9 mouse cellular contexts compared by ENCODE assay signal in genomic region chr14:27071985-27072384, GRCm38 (mm10). TPM values are rescaled to one million over a fixed set of nuclear protein-coding genes. Genes with fewer than 3 reads are reported as not detected.
DNase-seq lines count a peak whose midpoint lies in the region; ATAC-seq and TF ChIP-seq lines count a peak whose summit lies in the region.
"Had no signal": no experiment of that assay in that cellular context is flagged by ENCODE, and none has a peak within 500 bp of the region (broad histone marks: within the 10 kb centered on the region; RNA-seq: fewer than 3 reads in every experiment).

No protein-coding gene starts in this region.

- H3K27ac ChIP-seq in intestine, embryonic 15.5 days, result peak overlapping the region; percentile 14; the same call in 1 of the 2 replicates
- H3K27ac ChIP-seq in liver, embryonic 14.5 days, result no peak overlapping the region

- no peak overlapping the region for H3K4me2 ChIP-seq in intestine, embryonic 15.5 days (replicated peaks)
- no peak overlapping the region for H3K4me2 ChIP-seq in liver, embryonic 14.5 days (ENCODE audit: low read depth)

- no peak for TF ChIP-seq EP300 in liver, embryonic 14.5 days (IDR thresholded peaks at IDR 0.05; ENCODE audit: low read depth)

- no peaks in the 10 kb centered on the region for H3K36me3 ChIP-seq in intestine, embryonic 15.5 days
- no peaks in the 10 kb centered on the region for H3K36me3 ChIP-seq in liver, embryonic 14.5 days (replicated peaks; ENCODE audit: control insufficient read depth, insufficient read depth, low read depth)

- no peak overlapping the region for H3K9ac ChIP-seq in intestine, embryonic 15.5 days
- H3K9ac ChIP-seq in liver, embryonic 14.5 days (replicated peaks), result no peak overlapping the region

- no peak for TF ChIP-seq CTCF in liver, embryonic 14.5 days (IDR thresholded peaks at IDR 0.05; ENCODE audit: low read depth)

- peak; percentile 56 for DNase-seq in embryo, embryonic 10 days (ENCODE audit: low spot score)
- no peak for DNase-seq in embryo, embryonic 9.5 days (ENCODE audit: extremely low spot score)
- peak; percentile 41 for DNase-seq in A20 (ENCODE audit: low read depth, low spot score)
- peak; percentile 5 to 14 (median 10) for DNase-seq in liver, embryonic 14.5 days (ENCODE audit: low read depth in 3 of 3, low spot score in 3 of 3)
- no peak for DNase-seq in spleen, adult 12 weeks (ENCODE audit: low spot score)
- DNase-seq in layer of hippocampus, adult 18-20 months (ENCODE audit: low spot score in 2 of 2), result no peak
- no peak for DNase-seq in neural tube, embryonic 10.5 days (ENCODE audit: extremely low spot score, low spot score)
- DNase-seq: cerebellum, adult 2 months had no signal

- H3K9me3 ChIP-seq in intestine, embryonic 15.5 days, result no peaks in the 10 kb centered on the region
- no peaks in the 10 kb centered on the region for H3K9me3 ChIP-seq in liver, embryonic 14.5 days (ENCODE audit: control insufficient read depth, low read length)

- peak; percentile 90 for ATAC-seq in intestine, embryonic 15.5 days
- no peak for ATAC-seq in liver, embryonic 14.5 days (ENCODE audit: insufficient read depth)

- no peaks in the 10 kb centered on the region for H3K27me3 ChIP-seq in intestine, embryonic 15.5 days (replicated peaks)
- H3K27me3 ChIP-seq in liver, embryonic 14.5 days (ENCODE audit: control insufficient read depth, insufficient read depth, low read length), result peaks cover under 1% of the 10 kb centered on the region; the same call in 1 of the 2 replicates

- 14% methylated on average over 3 of the region's 3 CpGs for WGBS in intestine, embryonic 15.5 days
- 6% methylated on average over 3 of the region's 3 CpGs for WGBS in liver, embryonic 14.5 days (ENCODE audit: insufficient replicate concordance)

- no peak overlapping the region for H3K4me3 ChIP-seq in intestine, embryonic 15.5 days (replicated peaks)
- no peak overlapping the region for H3K4me3 ChIP-seq in liver, embryonic 14.5 days (ENCODE audit: insufficient read depth in 1 of 2, low read depth in 2 of 2, low read length in 2 of 2)

- H3K4me1 ChIP-seq in intestine, embryonic 15.5 days (replicated peaks), result peaks cover 51% of the 10 kb centered on the region
- peaks cover 0 to 4% of the 10 kb centered on the region in 2 experiments; a peak in 2 of 4 replicates for H3K4me1 ChIP-seq in liver, embryonic 14.5 days (replicated peaks; ENCODE audit: control insufficient read depth in 2 of 2, insufficient read depth in 2 of 2, low read length in 1 of 2)

RNA-seq across cellular contexts. Expression of gene Il17rd, which starts 33.2 kb away (rescaled TPM):
- 1.9 and 2.4 TPM in 2 replicates for polyA plus RNA-seq in intestine, embryonic 15.5 days (2015; fragmentation: Nextera tagmentation; extraction: Ambion mirVana)
- 0.09 and 0.11 TPM in 2 replicates for polyA plus RNA-seq in liver, embryonic 14.5 days (2012; rRNA removed)
- polyA plus RNA-seq in liver, embryonic 14.5 days (2014; fragmentation: Nextera tagmentation; extraction: Ambion mirVana), result 0.03 and 0.04 TPM in 2 replicates
- total RNA-seq in layer of hippocampus, adult 18-20 months (2021), result 1 to 10 TPM; 3.6 to 3.9 TPM

RNA-seq across cellular contexts. Expression of gene Arhgef3, which starts 42.7 kb away (rescaled TPM):
- polyA plus RNA-seq in intestine, embryonic 15.5 days (2015; fragmentation: Nextera tagmentation; extraction: Ambion mirVana), result 12.7 and 13.9 TPM in 2 replicates
- 1.9 and 2.6 TPM in 2 replicates for polyA plus RNA-seq in liver, embryonic 14.5 days (2012; rRNA removed)
- polyA plus RNA-seq in liver, embryonic 14.5 days (2014; fragmentation: Nextera tagmentation; extraction: Ambion mirVana), result 5.3 and 5.4 TPM in 2 replicates
- 10 to 100 TPM; 84.2 to 92.7 TPM for total RNA-seq in layer of hippocampus, adult 18-20 months (2021)

Comparison
In these comparisons a context has a peak if more than half of its experiments do, and no peak if none do; other contexts are left out.
1. DNase-seq: peak in embryo, embryonic 10 days (single experiment), A20 (single experiment) and liver, embryonic 14.5 days (3 of 3); none in embryo, embryonic 9.5 days (single experiment), spleen, adult 12 weeks (single experiment), layer of hippocampus, adult 18-20 months (0 of 2) and neural tube, embryonic 10.5 days (single experiment).